Mouse (Mus musculus): Measurements from ENCODE around the gene Dennd2a. TPM values are rescaled to one million over a fixed set of nuclear protein-coding genes. Genes with fewer than 3 reads are reported as not detected.

Gene Dennd2a
- 61.4 and 68.5 TPM in 2 replicates for polyA plus RNA-seq (2016; fragmentation: Nextera tagmentation; extraction: Ambion mirVana)

- Histone ChIP-seq H3K9ac (replicated peaks) (peak within 1 kb of the TSS; percentile 92), H3K4me2 (replicated peaks) (peak within 1 kb of the TSS; percentile 55), H3K4me1 (peaks cover 48% of the 10 kb centered on the region), H3K27me3 (no peaks in the 10 kb centered on the region; the same call in 1 of the 2 replicates), H3K27ac (replicated peaks) (peak within 1 kb of the TSS; percentile 98), H3K9me3 (no peaks in the 10 kb centered on the region), H3K36me3 (no peaks in the 10 kb centered on the region; the same call in 1 of the 2 replicates), H3K4me3 (peak within 1 kb of the TSS; percentile 89)
- 0% methylated on average over 45 of the region's 50 CpGs for WGBS
- ATAC-seq (ENCODE audit: low FRiP score, low read depth), result peak; percentile 97
Measured at GRCm38 (mm10) chr6:39557723-39558261, at the start of gene Dennd2a. Gene Dennd2a, minus strand, starts transcription at chr6:39557867.

GRCm38 (mm10) chr6:39607365-39607764 lies 49.7 kb upstream of the Dennd2a start:
- 78% methylated on average over 5 of the region's 5 CpGs for WGBS
- Histone ChIP-seq H3K4me3 (no peak overlapping the region), H3K9me3 (no peaks in the 10 kb centered on the region), H3K27me3 (no peaks in the 10 kb centered on the region), H3K4me2 (replicated peaks) (no peak overlapping the region), H3K9ac (replicated peaks) (no peak overlapping the region), H3K4me1 (no peaks in the 10 kb centered on the region), H3K36me3 (peaks cover 7% of the 10 kb centered on the region; the same call in 1 of the 2 replicates), H3K27ac (replicated peaks) (no peak overlapping the region)
- ATAC-seq (ENCODE audit: low FRiP score, low read depth), result no peak

GRCm38 (mm10) chr6:39606862-39607261 lies 49.2 kb upstream of the Dennd2a start:
- 80% methylated on average over 3 of the region's 3 CpGs for WGBS
- Histone ChIP-seq H3K4me3 (no peak overlapping the region), H3K9ac (replicated peaks) (no peak overlapping the region), H3K9me3 (no peaks in the 10 kb centered on the region), H3K27ac (replicated peaks) (no peak overlapping the region), H3K4me1 (no peaks in the 10 kb centered on the region), H3K4me2 (replicated peaks) (no peak overlapping the region), H3K36me3 (peaks cover 12% of the 10 kb centered on the region), H3K27me3 (no peaks in the 10 kb centered on the region)
- ATAC-seq (ENCODE audit: low FRiP score, low read depth), result no peak

- Histone ChIP-seq H3K27ac (replicated peaks) (no peak overlapping the region), H3K4me3 (no peak overlapping the region), H3K4me2 (replicated peaks) (no peak overlapping the region), H3K27me3 (no peaks in the 10 kb centered on the region), H3K4me1 (no peaks in the 10 kb centered on the region), H3K9ac (replicated peaks) (no peak overlapping the region), H3K9me3 (no peaks in the 10 kb centered on the region), H3K36me3 (peaks cover 15% of the 10 kb centered on the region)
- ATAC-seq (ENCODE audit: low FRiP score, low read depth), result no peak
- 95% methylated on average over 6 of the region's 6 CpGs for WGBS
Measured at GRCm38 (mm10) chr6:39606056-39606455, 48.4 kb upstream of the Dennd2a start.

GRCm38 (mm10) chr6:39604565-39604964 lies 46.9 kb upstream of the Dennd2a start:
- no peaks in the 10 kb centered on the region for H3K27me3 ChIP-seq
- no peak overlapping the region for H3K4me2 ChIP-seq (replicated peaks)
- ATAC-seq (ENCODE audit: low FRiP score, low read depth), result no peak
- no peak overlapping the region for H3K4me3 ChIP-seq
- no peaks in the 10 kb centered on the region for H3K9me3 ChIP-seq
- WGBS, result 86% methylated on average over 5 of the region's 5 CpGs
- peaks cover 25% of the 10 kb centered on the region for H3K36me3 ChIP-seq
- H3K27ac ChIP-seq (replicated peaks), result no peak overlapping the region
- H3K9ac ChIP-seq (replicated peaks), result no peak overlapping the region
- no peaks in the 10 kb centered on the region for H3K4me1 ChIP-seq

- Histone ChIP-seq H3K4me3 (no peak overlapping the region), H3K4me2 (replicated peaks) (no peak overlapping the region), H3K27me3 (no peaks in the 10 kb centered on the region), H3K27ac (replicated peaks) (no peak overlapping the region), H3K4me1 (no peaks in the 10 kb centered on the region), H3K9me3 (no peaks in the 10 kb centered on the region), H3K9ac (replicated peaks) (no peak overlapping the region), H3K36me3 (peaks cover 37% of the 10 kb centered on the region)
- no peak for ATAC-seq (ENCODE audit: low FRiP score, low read depth)
- 91% methylated on average over 3 of the region's 3 CpGs for WGBS
Measured at GRCm38 (mm10) chr6:39601828-39602227, 44.2 kb upstream of the Dennd2a start.

GRCm38 (mm10) chr6:39600851-39601250 lies 43.2 kb upstream of the Dennd2a start:
- ATAC-seq (ENCODE audit: low FRiP score, low read depth), result no peak
- H3K9me3 ChIP-seq, result no peaks in the 10 kb centered on the region
- H3K36me3 ChIP-seq, result peaks cover 42% of the 10 kb centered on the region

GRCm38 (mm10) chr6:39592401-39593214 lies 34.9 kb upstream of the Dennd2a start, which contains the start of gene Ndufb2:
Gene Ndufb2, plus strand, starts transcription at chr6:39592574.
- WGBS, result under 1% methylated on average over 56 of the region's 56 CpGs
- H3K9ac ChIP-seq (replicated peaks), result peak within 1 kb of the TSS; percentile 66

More at GRCm38 (mm10) chr6:39600851-39601250, 43.2 kb upstream of the Dennd2a start:
- 88% methylated on average over 3 of the region's 3 CpGs for WGBS
- Histone ChIP-seq H3K4me2 (replicated peaks) (no peak overlapping the region), H3K4me1 (no peaks in the 10 kb centered on the region), H3K27me3 (no peaks in the 10 kb centered on the region), H3K4me3 (no peak overlapping the region), H3K27ac (replicated peaks) (no peak overlapping the region), H3K9ac (replicated peaks) (no peak overlapping the region)

GRCm38 (mm10) chr6:39591481-39591880 lies 33.8 kb upstream of the Dennd2a start:
- Histone ChIP-seq H3K27me3 (no peaks in the 10 kb centered on the region), H3K36me3 (peaks cover 24% of the 10 kb centered on the region), H3K9ac (replicated peaks) (no peak overlapping the region), H3K4me3 (no peak overlapping the region), H3K9me3 (no peaks in the 10 kb centered on the region), H3K27ac (replicated peaks) (no peak overlapping the region), H3K4me1 (peaks cover 11% of the 10 kb centered on the region), H3K4me2 (replicated peaks) (no peak overlapping the region)
- ATAC-seq (ENCODE audit: low FRiP score, low read depth), result no peak
- 95% methylated on average over 4 of the region's 4 CpGs for WGBS

More at GRCm38 (mm10) chr6:39592401-39593214, 34.9 kb upstream of the Dennd2a start, which contains the start of gene Ndufb2:
- Histone ChIP-seq H3K9me3 (no peaks in the 10 kb centered on the region), H3K4me3 (peak within 1 kb of the TSS; percentile 77), H3K36me3 (peaks cover 13% of the 10 kb centered on the region), H3K27me3 (no peaks in the 10 kb centered on the region), H3K4me1 (peaks cover 11% of the 10 kb centered on the region), H3K4me2 (replicated peaks) (peak within 1 kb of the TSS; percentile 71), H3K27ac (replicated peaks) (peak within 1 kb of the TSS; percentile 83)
- ATAC-seq (ENCODE audit: low FRiP score, low read depth), result peak; percentile 98

GRCm38 (mm10) chr6:39585517-39585916 lies 27.9 kb upstream of the Dennd2a start, which contains the start of gene Gm42420:
Gene Gm42420, plus strand, starts transcription at chr6:39585753.
- Histone ChIP-seq H3K4me1 (no peaks in the 10 kb centered on the region), H3K4me2 (replicated peaks) (no peak within 1 kb of the TSS), H3K27ac (replicated peaks) (no peak within 1 kb of the TSS), H3K4me3 (no peak within 1 kb of the TSS), H3K9me3 (no peaks in the 10 kb centered on the region), H3K9ac (replicated peaks) (no peak within 1 kb of the TSS), H3K36me3 (peaks cover 60% of the 10 kb centered on the region), H3K27me3 (no peaks in the 10 kb centered on the region)
- WGBS, result 95% methylated on average over 6 of the region's 6 CpGs
- no peak for ATAC-seq (ENCODE audit: low FRiP score, low read depth)

- Histone ChIP-seq H3K9me3 (no peaks in the 10 kb centered on the region), H3K27me3 (no peaks in the 10 kb centered on the region), H3K4me1 (no peaks in the 10 kb centered on the region), H3K36me3 (peaks cover 66% of the 10 kb centered on the region), H3K4me3 (no peak overlapping the region), H3K27ac (replicated peaks) (no peak overlapping the region), H3K9ac (replicated peaks) (no peak overlapping the region), H3K4me2 (replicated peaks) (no peak overlapping the region)
- 70% methylated on average over 7 of the region's 7 CpGs for WGBS
- no peak for ATAC-seq (ENCODE audit: low FRiP score, low read depth)
Measured at GRCm38 (mm10) chr6:39581087-39581784, 23.6 kb upstream of the Dennd2a start.

GRCm38 (mm10) chr6:39580558-39580957 lies 22.9 kb upstream of the Dennd2a start:
- Histone ChIP-seq H3K4me1 (no peaks in the 10 kb centered on the region), H3K36me3 (peaks cover 60% of the 10 kb centered on the region), H3K27ac (replicated peaks) (no peak overlapping the region), H3K4me3 (no peak overlapping the region), H3K27me3 (no peaks in the 10 kb centered on the region), H3K4me2 (replicated peaks) (no peak overlapping the region), H3K9ac (replicated peaks) (no peak overlapping the region), H3K9me3 (no peaks in the 10 kb centered on the region)
- no peak for ATAC-seq (ENCODE audit: low FRiP score, low read depth)
- WGBS, result 75% methylated on average over 2 of the region's 2 CpGs

Data from midbrain, embryonic 12.5 days (tissue).